ENCODE assay signal across 9 mouse cellular contexts in genomic region chr19:16955613-16956271, GRCm38 (mm10). TPM values are rescaled to one million over a fixed set of nuclear protein-coding genes. Genes with fewer than 3 reads are reported as not detected.
A peak's percentile ranks its signal among the peaks of the same experiment; 100 is the strongest.
DNase-seq lines count a peak whose midpoint lies in the region; ATAC-seq and TF ChIP-seq lines count a peak whose summit lies in the region.
"Had no signal": no experiment of that assay in that cellular context is flagged by ENCODE, and none has a peak within 500 bp of the region (broad histone marks: within the 10 kb centered on the region; RNA-seq: fewer than 3 reads in every experiment).

Prune2 (plus strand) TSS chr19:16956118.

- no peak for TF ChIP-seq CTCF in kidney, adult 2 months (conservative IDR thresholded peaks at IDR 0.05; ENCODE audit: insufficient read depth, insufficient read length, low read depth, low read length)

- H3K27ac ChIP-seq in embryonic facial prominence, embryonic 13.5 days = no peak within 1 kb of the TSS
- no peak within 1 kb of the TSS for H3K27ac ChIP-seq in kidney, adult 2 months (ENCODE audit: insufficient read depth, low read depth, low read length)
- H3K27ac ChIP-seq in limb, embryonic 14.5 days (replicated peaks; ENCODE audit: low read depth, low read length) = no peak within 1 kb of the TSS
- no peak within 1 kb of the TSS for H3K27ac ChIP-seq in midbrain, embryonic 15.5 days

- peak; percentile 1 for DNase-seq in spleen, postnatal 36 days (ENCODE audit: low spot score in 2 of 2)
- DNase-seq in spleen, adult 18-20 months = no peak
- peak; percentile 66 to 67 for DNase-seq in heart, adult 9 months (ENCODE audit: low spot score in 2 of 2)
- DNase-seq in kidney, adult 2 months = peak; percentile 16
- DNase-seq in limb, embryonic 14.5 days (ENCODE audit: low spot score) = peak; percentile 76
- DNase-seq in testis, postnatal 14 days (ENCODE audit: low spot score) = peak; percentile 38

- H3K9ac ChIP-seq in embryonic facial prominence, embryonic 13.5 days = peak within 1 kb of the TSS; percentile 59
- peak within 1 kb of the TSS; percentile 28 for H3K9ac ChIP-seq in limb, embryonic 14.5 days (ENCODE audit: low read depth, low read length, severe bottlenecking)
- peak within 1 kb of the TSS; percentile 44 for H3K9ac ChIP-seq in midbrain, embryonic 15.5 days

- no peaks in the 10 kb centered on the region for H3K36me3 ChIP-seq in embryonic facial prominence, embryonic 13.5 days
- no peaks in the 10 kb centered on the region for H3K36me3 ChIP-seq in kidney, adult 2 months (ENCODE audit: control insufficient read depth, insufficient read depth, low read length)
- H3K36me3 ChIP-seq in limb, embryonic 14.5 days (ENCODE audit: control insufficient read depth, insufficient read depth, low read length) = no peaks in the 10 kb centered on the region
- H3K36me3 ChIP-seq in midbrain, embryonic 15.5 days (replicated peaks) = no peaks in the 10 kb centered on the region

- peak within 1 kb of the TSS; percentile 45 for H3K4me3 ChIP-seq in embryonic facial prominence, embryonic 13.5 days
- no peak within 1 kb of the TSS for H3K4me3 ChIP-seq in kidney, adult 2 months (ENCODE audit: insufficient read depth, low read depth, low read length)
- peak within 1 kb of the TSS; percentile 34 for H3K4me3 ChIP-seq in limb, embryonic 14.5 days (replicated peaks; ENCODE audit: low read length)
- peak within 1 kb of the TSS; percentile 50 for H3K4me3 ChIP-seq in midbrain, embryonic 15.5 days

- peak within 1 kb of the TSS; percentile 82 for H3K4me2 ChIP-seq in embryonic facial prominence, embryonic 13.5 days
- peak within 1 kb of the TSS; percentile 73 for H3K4me2 ChIP-seq in limb, embryonic 14.5 days (replicated peaks; ENCODE audit: low read depth, low read length, severe bottlenecking)
- H3K4me2 ChIP-seq in midbrain, embryonic 15.5 days = peak within 1 kb of the TSS; percentile 98

- WGBS in embryonic facial prominence, embryonic 13.5 days = under 1% methylated on average over 36 of the region's 36 CpGs
- WGBS in kidney, adult 2 months = under 1% methylated on average over 36 of the region's 36 CpGs
- WGBS in limb, embryonic 14.5 days = under 1% methylated on average over 30 of the region's 36 CpGs
- under 1% methylated on average over 36 of the region's 36 CpGs for WGBS in midbrain, embryonic 15.5 days

- peaks cover 42% of the 10 kb centered on the region for H3K27me3 ChIP-seq in embryonic facial prominence, embryonic 13.5 days
- no peaks in the 10 kb centered on the region; the same call in 1 of the 2 replicates for H3K27me3 ChIP-seq in kidney, adult 2 months (replicated peaks; ENCODE audit: control insufficient read depth, insufficient read depth, low read length)
- peaks cover 17% of the 10 kb centered on the region for H3K27me3 ChIP-seq in limb, embryonic 14.5 days (ENCODE audit: control insufficient read depth, insufficient read depth, low read length)
- H3K27me3 ChIP-seq in midbrain, embryonic 15.5 days (replicated peaks) = peaks cover 21% of the 10 kb centered on the region
- H3K27me3 ChIP-seq: CH12.LX had no signal

- peaks cover 15% of the 10 kb centered on the region for H3K4me1 ChIP-seq in embryonic facial prominence, embryonic 13.5 days
- H3K4me1 ChIP-seq in kidney, adult 2 months (ENCODE audit: control insufficient read depth, insufficient read depth, low read length) = no peaks in the 10 kb centered on the region
- H3K4me1 ChIP-seq in limb, embryonic 14.5 days (ENCODE audit: control insufficient read depth, insufficient read depth, low read length) = peaks cover 11% of the 10 kb centered on the region
- H3K4me1 ChIP-seq in midbrain, embryonic 15.5 days = peaks cover 16% of the 10 kb centered on the region

- TF ChIP-seq POLR2A in kidney, adult 2 months (IDR thresholded peaks at IDR 0.05; ENCODE audit: low read depth, low read length) = no peak
- no peak for TF ChIP-seq POLR2A in limb, embryonic 14.5 days (IDR thresholded peaks at IDR 0.05; ENCODE audit: borderline replicate concordance, extremely low read depth, insufficient read depth, insufficient read length)

- ATAC-seq in embryonic facial prominence, embryonic 13.5 days (ENCODE audit: insufficient number of reproducible peaks, insufficient read depth, low FRiP score, low TSS enrichment, low read depth) = peak; percentile 92
- ATAC-seq in limb, embryonic 14.5 days (ENCODE audit: low FRiP score, low read depth) = peak; percentile 92
- peak; percentile 92 for ATAC-seq in midbrain, embryonic 15.5 days (replicated peaks)

- H3K9me3 ChIP-seq in embryonic facial prominence, embryonic 13.5 days = no peaks in the 10 kb centered on the region
- no peaks in the 10 kb centered on the region for H3K9me3 ChIP-seq in limb, embryonic 14.5 days (ENCODE audit: control insufficient read depth, low read length)
- no peaks in the 10 kb centered on the region for H3K9me3 ChIP-seq in midbrain, embryonic 15.5 days

RNA-seq across cellular contexts. Expression of gene Prune2, which starts in this region (rescaled TPM):
- 1.7 TPM in 2 replicates for polyA plus RNA-seq in embryonic facial prominence, embryonic 13.5 days (2015; fragmentation: Nextera tagmentation; extraction: Ambion mirVana)
- polyA plus RNA-seq in kidney, adult 2 months (2012; rRNA removed) = 0.48 and 0.67 TPM in 2 replicates
- polyA plus RNA-seq in limb, embryonic 14.5 days (2012; rRNA removed) = 1.7 and 2.1 TPM in 2 replicates
- polyA plus RNA-seq in limb, embryonic 14.5 days (2014; fragmentation: Nextera tagmentation; extraction: Ambion mirVana) = 1.9 and 2.3 TPM in 2 replicates
- polyA plus RNA-seq in midbrain, embryonic 15.5 days (2015; fragmentation: Nextera tagmentation; extraction: Ambion mirVana) = 6.6 and 6.9 TPM in 2 replicates

Comparison
In these comparisons a context has a peak if more than half of its experiments do, and no peak if none do; other contexts are left out.
1. DNase-seq: peak in spleen, postnatal 36 days (2 of 2), heart, adult 9 months (2 of 2), limb, embryonic 14.5 days (single experiment) and testis, postnatal 14 days (single experiment); none in spleen, adult 18-20 months (0 of 2).
2. Peak in DNase-seq in kidney, adult 2 months; RNA of the gene not detected or under 1 TPM.
3. Peak in every context shown above with its lines, with median percentiles within 50 percentile points of each other: ATAC-seq, H3K4me2 ChIP-seq and H3K9ac ChIP-seq.